Mouse (Mus musculus) neural tube, embryonic 14.5 days (tissue): ENCODE measurements at regions not wholly inside any gene's neighbourhood (a gene's known extent, or its start where the extent isn't known, plus 50 kb on each side); places are given as distances from the start of the nearest gene placed in this dataset.

ENCODE experiments used
- ATAC-seq: fragments of 200-750 bp; cut with Nextera tagmentation; 2 replicates; pipeline ENCODE4 v1.8.0; 2017; ENCODE audit warnings: low read depth, mild to moderate bottlenecking, moderate TSS enrichment, moderate library complexity
- H3K27ac ChIP-seq: fragments of 300-500 bp; sonication (generic); 2 replicates; pipeline ENCODE4 v1.5.1; 2014; ENCODE audit warnings: low read depth, mild to moderate bottlenecking, control low read depth, low read length, moderate library complexity, mixed read lengths
- H3K27me3 ChIP-seq: fragments of 300-500 bp; sonication (generic); 2 replicates; pipeline ENCODE4 v1.6.1; 2014; ENCODE audit warnings: low read length; ENCODE audit not compliant: control insufficient read depth, insufficient read depth
- H3K36me3 ChIP-seq: fragments of 300-500 bp; sonication (generic); 2 replicates; pipeline ENCODE4 v1.6.1; 2014; ENCODE audit warnings: low read length, mixed read lengths; ENCODE audit not compliant: control insufficient read depth, insufficient read depth
- H3K4me1 ChIP-seq: fragments of 300-500 bp; sonication (generic); 2 replicates; pipeline ENCODE4 v1.6.1; 2014; ENCODE audit warnings: low read length; ENCODE audit not compliant: control insufficient read depth, insufficient read depth
- H3K4me2 ChIP-seq: fragments of 300-500 bp; sonication (generic); 2 replicates; pipeline ENCODE4 v1.6.1; 2014; ENCODE audit warnings: mild to moderate bottlenecking, low read depth, low read length, control low read depth
- H3K4me3 ChIP-seq: fragments of 300-500 bp; sonication (generic); 2 replicates; pipeline ENCODE4 v1.5.1; 2014; ENCODE audit warnings: low read depth, low read length, control low read depth, mixed read lengths
- H3K9ac ChIP-seq: fragments of 300-500 bp; sonication (generic); replicated peaks from 2 replicates; pipeline ENCODE4 v1.6.1; 2014; ENCODE audit warnings: low read depth, mild to moderate bottlenecking, control low read depth, low read length, mixed read lengths
- H3K9me3 ChIP-seq: fragments of 300-500 bp; sonication (generic); 2 replicates; pipeline ENCODE4 v1.6.1; 2016; ENCODE audit warnings: low read length; ENCODE audit not compliant: control insufficient read depth
- WGBS: fragments of 180-500 bp; shearing (Covaris S2); extraction: QIAGEN DNeasy Blood & Tissue Kit; methylation state at CpG from one replicate; pipeline ENCODE4 v1.1.7; 2014; 5-methylcytosine and 5-hydroxymethylcytosine counted together

- H3K9ac ChIP-seq = no peak overlapping the region
- 68% methylated on average over 3 of the region's 3 CpGs for WGBS
- no peaks in the 10 kb centered on the region for H3K36me3 ChIP-seq
- no peak overlapping the region for H3K4me2 ChIP-seq
- ATAC-seq = no peak
- no peaks in the 10 kb centered on the region for H3K9me3 ChIP-seq
- no peaks in the 10 kb centered on the region for H3K4me1 ChIP-seq
- H3K27me3 ChIP-seq = no peaks in the 10 kb centered on the region
- H3K4me3 ChIP-seq = no peak overlapping the region
- H3K27ac ChIP-seq = no peak overlapping the region
These were observed 293.1 kb upstream of the Cdh11 start for GRCm38 (mm10) chr8:103078559-103078958.

GRCm38 (mm10) chr8:103086956-103087482 lies 301.6 kb upstream of the Cdh11 start:
- Histone ChIP-seq H3K27ac (no peak overlapping the region), H3K4me2 (no peak overlapping the region), H3K9me3 (no peaks in the 10 kb centered on the region), H3K9ac (no peak overlapping the region), H3K4me1 (no peaks in the 10 kb centered on the region), H3K27me3 (no peaks in the 10 kb centered on the region), H3K36me3 (no peaks in the 10 kb centered on the region), H3K4me3 (no peak overlapping the region)
- ATAC-seq = no peak
- 71% methylated on average over 4 of the region's 4 CpGs for WGBS

- no peak overlapping the region for H3K4me3 ChIP-seq
- 73% methylated on average over 4 of the region's 4 CpGs for WGBS
- no peak for ATAC-seq
These were observed 311.2 kb upstream of the Cdh11 start for GRCm38 (mm10) chr8:103096496-103097092.

GRCm38 (mm10) chr8:103125581-103125980 lies 340.1 kb upstream of the Cdh11 start:
- H3K27me3 ChIP-seq = no peaks in the 10 kb centered on the region
- no peak overlapping the region for H3K4me3 ChIP-seq
- H3K9me3 ChIP-seq = no peaks in the 10 kb centered on the region
- no peak overlapping the region for H3K4me2 ChIP-seq
- 70% methylated on average over 7 of the region's 7 CpGs for WGBS
- H3K36me3 ChIP-seq = no peaks in the 10 kb centered on the region
- no peak for ATAC-seq
- H3K27ac ChIP-seq = no peak overlapping the region
- no peaks in the 10 kb centered on the region for H3K4me1 ChIP-seq
- H3K9ac ChIP-seq = no peak overlapping the region

More at GRCm38 (mm10) chr8:103096496-103097092, 311.2 kb upstream of the Cdh11 start:
- no peaks in the 10 kb centered on the region for H3K4me1 ChIP-seq
- no peak overlapping the region for H3K27ac ChIP-seq
- H3K36me3 ChIP-seq = no peaks in the 10 kb centered on the region
- H3K9me3 ChIP-seq = no peaks in the 10 kb centered on the region
- no peak overlapping the region for H3K9ac ChIP-seq
- no peak overlapping the region for H3K4me2 ChIP-seq
- no peaks in the 10 kb centered on the region for H3K27me3 ChIP-seq

GRCm38 (mm10) chr8:103138136-103138535 lies 352.7 kb upstream of the Cdh11 start:
- Histone ChIP-seq H3K27me3 (no peaks in the 10 kb centered on the region), H3K36me3 (no peaks in the 10 kb centered on the region), H3K4me2 (no peak overlapping the region), H3K27ac (no peak overlapping the region), H3K9ac (no peak overlapping the region), H3K4me1 (no peaks in the 10 kb centered on the region), H3K9me3 (no peaks in the 10 kb centered on the region), H3K4me3 (no peak overlapping the region)
- ATAC-seq = no peak
- WGBS = 81% methylated on average over 1 of the region's 1 CpGs

- Histone ChIP-seq H3K4me3 (no peak overlapping the region), H3K4me1 (no peaks in the 10 kb centered on the region), H3K9me3 (no peaks in the 10 kb centered on the region), H3K27ac (no peak overlapping the region), H3K36me3 (no peaks in the 10 kb centered on the region), H3K9ac (no peak overlapping the region), H3K27me3 (no peaks in the 10 kb centered on the region), H3K4me2 (no peak overlapping the region)
- 80% methylated on average over 1 of the region's 1 CpGs for WGBS
- ATAC-seq = no peak
These were observed 359.4 kb upstream of the Cdh11 start for GRCm38 (mm10) chr8:103144835-103145234.

GRCm38 (mm10) chr8:103148013-103148412 lies 362.6 kb upstream of the Cdh11 start:
- ATAC-seq = no peak
- no peaks in the 10 kb centered on the region for H3K27me3 ChIP-seq

GRCm38 (mm10) chr8:103148447-103148846 lies 363.0 kb upstream of the Cdh11 start:
- Histone ChIP-seq H3K9me3 (no peaks in the 10 kb centered on the region), H3K4me1 (no peaks in the 10 kb centered on the region), H3K9ac (no peak overlapping the region), H3K4me3 (no peak overlapping the region), H3K27me3 (no peaks in the 10 kb centered on the region), H3K4me2 (no peak overlapping the region), H3K36me3 (no peaks in the 10 kb centered on the region), H3K27ac (no peak overlapping the region)
- ATAC-seq = peak; percentile 34; the same call in 1 of the 2 replicates
- 37% methylated on average over 10 of the region's 10 CpGs for WGBS

More at GRCm38 (mm10) chr8:103148013-103148412, 362.6 kb upstream of the Cdh11 start:
- Histone ChIP-seq H3K9ac (no peak overlapping the region), H3K4me1 (no peaks in the 10 kb centered on the region), H3K27ac (no peak overlapping the region), H3K4me3 (no peak overlapping the region), H3K36me3 (no peaks in the 10 kb centered on the region), H3K4me2 (no peak overlapping the region), H3K9me3 (no peaks in the 10 kb centered on the region)
- 50% methylated on average over 4 of the region's 4 CpGs for WGBS

- 72% methylated on average over 7 of the region's 7 CpGs for WGBS
- H3K4me2 ChIP-seq = no peak overlapping the region
- H3K9me3 ChIP-seq = no peaks in the 10 kb centered on the region
- H3K9ac ChIP-seq = no peak overlapping the region
- ATAC-seq = no peak
- no peak overlapping the region for H3K27ac ChIP-seq
- H3K4me3 ChIP-seq = no peak overlapping the region
- no peaks in the 10 kb centered on the region for H3K27me3 ChIP-seq
- no peaks in the 10 kb centered on the region for H3K36me3 ChIP-seq
- no peaks in the 10 kb centered on the region for H3K4me1 ChIP-seq
These were observed 381.3 kb upstream of the Cdh11 start for GRCm38 (mm10) chr8:103166623-103167316.
